Mouse (Mus musculus) hindbrain, embryonic 15.5 days (tissue): ENCODE measurements around the gene Xirp1. TPM values are rescaled to one million over a fixed set of nuclear protein-coding genes. Genes with fewer than 3 reads are reported as not detected.
A peak's percentile ranks its signal among the peaks of the same experiment; 100 is the strongest.

Source experiments
- ATAC-seq: fragments of 200-750 bp; cut with Nextera tagmentation; 2 replicates; pipeline ENCODE4 v1.8.0; 2017; ENCODE audit warnings: low read depth, moderate number of reproducible peaks, moderate TSS enrichment; ENCODE audit not compliant: low FRiP score
- H3K27ac ChIP-seq: fragments of 300-500 bp; sonication (generic); replicated peaks from 2 replicates; pipeline ENCODE4 v1.5.1; 2015; ENCODE audit warnings: mild to moderate bottlenecking, inconsistent platforms
- H3K27me3 ChIP-seq: fragments of 300-500 bp; sonication (generic); 2 replicates; pipeline ENCODE4 v1.6.1; 2015; ENCODE audit warnings: control low read depth, inconsistent platforms
- H3K36me3 ChIP-seq: fragments of 300-500 bp; sonication (generic); 2 replicates; pipeline ENCODE4 v1.6.1; 2015; ENCODE audit warnings: control low read depth, inconsistent platforms
- H3K4me1 ChIP-seq: fragments of 300-500 bp; sonication (generic); replicated peaks from 2 replicates; pipeline ENCODE4 v1.6.1; 2015; ENCODE audit warnings: control low read depth, inconsistent platforms
- H3K4me2 ChIP-seq: fragments of 300-500 bp; sonication (generic); 2 replicates; pipeline ENCODE4 v1.6.1; 2015; ENCODE audit warnings: moderate library complexity, mild to moderate bottlenecking, inconsistent platforms
- H3K4me3 ChIP-seq: fragments of 300-500 bp; sonication (generic); 2 replicates; pipeline ENCODE4 v1.5.1; 2015; ENCODE audit warnings: mild to moderate bottlenecking, inconsistent platforms
- H3K9ac ChIP-seq: fragments of 300-500 bp; sonication (generic); 2 replicates; pipeline ENCODE4 v1.6.1; 2015; ENCODE audit warnings: inconsistent platforms
- H3K9me3 ChIP-seq: fragments of 300-500 bp; sonication (generic); 2 replicates; pipeline ENCODE4 v1.6.1; 2016; ENCODE audit warnings: control low read depth, inconsistent platforms
- WGBS: fragments of 180-500 bp; shearing (Covaris S2); methylation state at CpG from one replicate; pipeline ENCODE4 v1.1.7; 2015; 5-methylcytosine and 5-hydroxymethylcytosine counted together
- polyA plus RNA-seq: library from polyadenylated mRNA; unstranded; fragments of >200 nt; fragmentation: Nextera tagmentation; extraction: Ambion mirVana; gene quantifications from 2 replicates; pipeline ENCODE4 v1.2.1, GENCODE M21; 2015

The Xirp1 gene
- polyA plus RNA-seq, 1 experiment from 2014 or later = not detected

DNA sequence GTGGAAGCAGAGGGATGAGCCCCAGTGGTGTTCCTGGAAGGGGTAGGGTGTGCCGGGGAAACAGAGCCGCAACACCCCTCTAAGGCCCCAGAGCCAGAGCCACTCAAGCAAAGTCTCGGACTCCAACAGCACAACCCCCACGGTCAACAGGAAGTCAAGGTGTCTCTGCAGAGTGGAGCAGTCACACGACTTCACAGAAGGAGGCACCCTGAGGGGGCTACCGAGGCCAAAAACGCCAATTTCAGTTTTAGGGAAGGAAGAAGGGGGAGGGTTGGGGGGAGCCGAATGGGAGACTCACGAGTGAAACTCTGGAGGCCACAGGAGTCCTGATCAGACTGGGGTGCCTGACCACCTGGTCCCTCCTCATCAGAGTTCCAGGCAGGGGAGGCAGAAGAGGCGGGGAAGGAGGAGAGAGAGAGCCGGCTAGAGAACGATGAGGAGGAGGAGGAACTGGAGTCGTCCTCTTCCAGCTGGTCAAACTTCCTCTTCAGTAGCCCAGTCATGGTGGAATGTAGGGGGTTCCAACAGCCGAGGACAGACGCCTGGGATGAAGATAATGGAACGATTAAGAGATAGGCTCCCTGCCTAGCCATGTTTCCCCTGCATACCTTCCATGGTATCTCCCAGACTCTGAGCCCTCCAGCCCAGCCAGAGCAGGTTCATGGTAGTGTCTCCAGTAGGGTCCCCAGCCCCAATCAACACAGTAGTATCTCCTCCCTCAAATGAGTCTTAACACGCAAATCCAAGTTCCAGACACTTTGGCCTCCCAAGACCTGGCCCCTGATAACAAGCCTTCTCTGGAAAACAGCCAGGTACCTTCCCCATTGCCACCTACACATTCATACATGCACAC lies 46.5 kb downstream of the Xirp1 start:
- H3K9ac ChIP-seq = no peak overlapping the region
- no peak overlapping the region; the same call in 1 of the 2 replicates for H3K27ac ChIP-seq
- H3K27me3 ChIP-seq = no peaks in the 10 kb centered on the region

DNA sequence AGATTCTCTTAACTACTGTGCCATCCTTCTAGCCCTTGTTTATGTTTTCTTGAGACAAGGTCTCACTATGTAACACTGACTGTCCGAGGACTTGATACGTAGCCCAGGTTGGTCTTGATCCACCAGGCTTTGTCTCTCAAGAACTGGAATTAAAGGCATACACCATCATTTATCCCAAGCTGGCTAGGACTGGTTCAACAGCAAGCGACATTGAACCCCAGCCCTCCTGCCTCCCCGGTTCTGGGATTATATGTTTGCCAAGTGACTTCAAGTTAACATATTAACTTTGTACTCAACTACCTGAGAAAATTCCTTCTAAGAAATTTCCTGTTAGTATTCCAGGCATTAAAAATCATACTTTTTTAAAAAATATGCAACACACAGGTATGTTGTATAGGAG lies 48.1 kb downstream of the Xirp1 start:
- Histone ChIP-seq H3K9ac (no peak overlapping the region), H3K4me1 (peaks cover 47% of the 10 kb centered on the region), H3K9me3 (no peaks in the 10 kb centered on the region), H3K4me2 (no peak overlapping the region), H3K27ac (no peak overlapping the region), H3K27me3 (no peaks in the 10 kb centered on the region), H3K36me3 (no peaks in the 10 kb centered on the region), H3K4me3 (no peak overlapping the region)
- no peak for ATAC-seq
- WGBS = 95% methylated on average over 4 of the region's 4 CpGs

More for the DNA sequence above, 46.5 kb downstream of the Xirp1 start:
- Histone ChIP-seq H3K9me3 (no peaks in the 10 kb centered on the region), H3K4me2 (no peak overlapping the region), H3K4me1 (peaks cover 47% of the 10 kb centered on the region), H3K4me3 (no peak overlapping the region), H3K36me3 (no peaks in the 10 kb centered on the region)
- no peak for ATAC-seq
- 56% methylated on average over 17 of the region's 17 CpGs for WGBS

DNA sequence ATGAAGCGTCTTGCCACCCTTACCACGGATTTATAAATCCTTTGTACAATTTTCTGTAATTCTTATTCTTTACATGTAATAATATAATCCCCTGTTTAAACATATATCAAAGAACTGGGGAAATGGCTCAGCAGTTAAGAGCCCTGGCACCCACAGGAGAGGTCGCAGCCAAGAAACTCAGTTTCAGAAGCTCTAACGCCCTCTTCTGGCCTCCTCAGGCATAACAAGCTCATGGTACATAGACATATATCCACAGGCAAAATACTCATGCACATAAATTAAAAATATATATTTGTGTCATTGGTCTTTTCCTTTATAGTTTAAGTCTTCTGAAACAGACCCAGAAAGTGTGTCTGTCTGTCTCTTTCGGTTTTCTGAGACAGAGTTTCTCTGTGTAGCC lies 48.8 kb downstream of the Xirp1 start:
- ATAC-seq = no peak
- no peak overlapping the region for H3K27ac ChIP-seq
- no peak overlapping the region for H3K4me3 ChIP-seq
- H3K9me3 ChIP-seq = no peaks in the 10 kb centered on the region
- H3K36me3 ChIP-seq = no peaks in the 10 kb centered on the region
- H3K4me1 ChIP-seq = peaks cover 51% of the 10 kb centered on the region
- WGBS = 85% methylated on average over 5 of the region's 5 CpGs
- H3K4me2 ChIP-seq = no peak overlapping the region
- no peak overlapping the region for H3K9ac ChIP-seq
- H3K27me3 ChIP-seq = no peaks in the 10 kb centered on the region

DNA sequence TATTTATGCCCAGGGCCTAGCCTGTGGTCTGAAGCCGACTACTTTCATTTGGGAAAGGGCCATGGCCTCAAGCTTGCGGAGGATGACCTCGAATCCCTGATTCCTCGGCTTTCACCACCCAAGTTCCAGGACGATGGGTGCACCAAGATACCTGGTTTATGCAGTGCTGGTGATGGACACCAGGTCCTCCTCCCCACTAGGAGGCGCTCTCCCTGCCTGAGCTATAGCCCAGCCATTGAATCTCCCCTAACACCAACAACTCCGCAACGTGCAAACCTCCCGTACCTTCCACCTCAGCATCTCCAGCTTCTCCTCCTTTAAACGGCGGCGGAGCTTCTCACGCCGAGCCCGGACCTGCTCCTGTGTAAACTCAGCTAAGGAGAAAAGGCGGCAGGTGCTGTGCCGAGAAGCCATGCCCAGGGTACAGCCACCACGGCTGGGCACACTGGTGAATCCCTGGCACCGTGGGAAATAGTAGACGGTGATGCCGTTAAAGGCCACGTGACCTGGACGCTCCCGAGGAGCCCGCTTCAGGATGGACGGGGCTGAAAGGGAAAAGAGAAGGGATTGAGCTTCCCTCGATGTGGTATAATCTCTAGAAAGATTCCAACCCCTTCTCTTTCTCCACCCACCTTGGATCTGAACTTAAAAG lies 49.4 kb downstream of the Xirp1 start:
- H3K27me3 ChIP-seq = no peaks in the 10 kb centered on the region
- no peaks in the 10 kb centered on the region for H3K36me3 ChIP-seq
- no peak overlapping the region for H3K27ac ChIP-seq
- WGBS = 92% methylated on average over 27 of the region's 27 CpGs
- H3K4me3 ChIP-seq = no peak overlapping the region
- peaks cover 51% of the 10 kb centered on the region for H3K4me1 ChIP-seq
- no peak overlapping the region for H3K4me2 ChIP-seq
- no peak for ATAC-seq
- H3K9me3 ChIP-seq = no peaks in the 10 kb centered on the region
- H3K9ac ChIP-seq = no peak overlapping the region

DNA sequence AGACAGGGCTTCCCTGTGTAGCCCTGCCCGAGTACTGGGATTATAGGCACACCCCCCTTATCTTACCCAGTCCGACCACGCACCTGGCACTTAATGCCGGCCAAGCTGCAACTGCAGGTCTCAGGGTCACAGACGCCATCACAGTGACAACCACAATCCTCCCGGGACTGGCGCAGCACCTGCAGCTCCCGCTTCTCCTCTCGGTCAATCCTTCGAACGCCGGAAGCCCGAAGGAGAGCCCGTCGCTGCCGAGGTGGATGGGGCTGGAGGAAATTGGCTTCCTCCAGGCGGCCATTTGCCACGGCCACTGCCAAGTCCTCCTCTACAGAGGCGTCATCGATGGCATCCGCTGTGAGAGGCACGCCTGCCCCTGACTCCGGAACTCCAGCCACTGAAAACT lies 50.1 kb downstream of the Xirp1 start:
- no peaks in the 10 kb centered on the region for H3K27me3 ChIP-seq
- H3K27ac ChIP-seq = 0 out of 2 replicates have a peak overlapping the region, but pooled peaks have one; percentile 18
- ATAC-seq = no peak
- no peaks in the 10 kb centered on the region for H3K9me3 ChIP-seq
- H3K9ac ChIP-seq = no peak overlapping the region
- no peaks in the 10 kb centered on the region for H3K36me3 ChIP-seq
- H3K4me3 ChIP-seq = no peak overlapping the region
- 88% methylated on average over 23 of the region's 23 CpGs for whole genome bisulfite sequencing
- peaks cover 44% of the 10 kb centered on the region for H3K4me1 ChIP-seq
- no peak overlapping the region for H3K4me2 ChIP-seq

DNA sequence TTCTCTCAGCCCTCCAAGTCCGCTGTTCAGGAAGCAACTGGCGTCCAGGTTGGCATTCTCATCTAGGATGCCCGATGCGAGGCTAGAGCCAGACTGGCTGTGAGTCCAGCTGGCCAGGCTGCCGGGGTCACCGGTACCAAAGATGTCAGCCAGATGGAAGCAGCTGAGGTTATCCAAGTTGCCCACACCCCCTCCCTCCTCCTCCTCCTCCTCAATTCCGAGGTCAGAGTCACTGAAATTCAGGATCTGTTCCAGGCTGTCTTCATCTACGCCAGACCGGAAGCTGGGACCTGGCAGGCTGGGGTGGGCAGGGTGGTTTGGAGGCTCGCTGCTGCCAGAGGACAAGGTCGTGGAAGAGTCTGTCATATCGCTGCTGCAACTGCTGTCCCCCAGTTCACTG lies 50.8 kb downstream of the Xirp1 start:
- Histone ChIP-seq H3K4me2 (no peak overlapping the region), H3K4me1 (peaks cover 37% of the 10 kb centered on the region), H3K9me3 (no peaks in the 10 kb centered on the region), H3K9ac (no peak overlapping the region), H3K36me3 (no peaks in the 10 kb centered on the region), H3K27me3 (no peaks in the 10 kb centered on the region), H3K27ac (0 out of 2 replicates have a peak overlapping the region, but pooled peaks have one; percentile 18), H3K4me3 (no peak overlapping the region)
- no peak for ATAC-seq
- 72% methylated on average over 12 of the region's 12 CpGs for WGBS

DNA sequence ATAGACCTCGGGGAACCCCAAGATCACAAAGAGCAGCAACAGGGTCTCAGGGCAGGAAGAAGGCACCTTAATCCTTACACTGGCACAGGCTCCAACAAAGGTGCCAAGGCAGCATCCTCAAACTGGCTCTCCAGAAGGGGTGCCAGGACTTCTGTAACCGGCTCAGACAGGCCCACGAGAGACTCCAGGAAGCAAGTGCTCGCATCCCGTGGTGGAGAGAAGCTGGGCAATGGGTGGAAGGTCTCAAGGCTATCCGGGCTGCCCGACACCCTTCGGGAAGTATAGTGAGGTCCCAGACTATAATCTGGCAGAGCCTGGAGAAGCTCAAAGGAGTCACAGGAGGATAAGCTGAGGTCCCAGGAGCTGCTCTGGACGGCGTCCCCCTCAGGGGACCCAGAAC lies 51.2 kb downstream of the Xirp1 start:
- Histone ChIP-seq H3K9ac (no peak overlapping the region), H3K9me3 (no peaks in the 10 kb centered on the region), H3K4me3 (no peak overlapping the region), H3K4me2 (no peak overlapping the region), H3K4me1 (peaks cover 33% of the 10 kb centered on the region), H3K27ac (no peak overlapping the region), H3K27me3 (no peaks in the 10 kb centered on the region), H3K36me3 (no peaks in the 10 kb centered on the region)
- no peak for ATAC-seq
- 87% methylated on average over 10 of the region's 10 CpGs for WGBS

DNA sequence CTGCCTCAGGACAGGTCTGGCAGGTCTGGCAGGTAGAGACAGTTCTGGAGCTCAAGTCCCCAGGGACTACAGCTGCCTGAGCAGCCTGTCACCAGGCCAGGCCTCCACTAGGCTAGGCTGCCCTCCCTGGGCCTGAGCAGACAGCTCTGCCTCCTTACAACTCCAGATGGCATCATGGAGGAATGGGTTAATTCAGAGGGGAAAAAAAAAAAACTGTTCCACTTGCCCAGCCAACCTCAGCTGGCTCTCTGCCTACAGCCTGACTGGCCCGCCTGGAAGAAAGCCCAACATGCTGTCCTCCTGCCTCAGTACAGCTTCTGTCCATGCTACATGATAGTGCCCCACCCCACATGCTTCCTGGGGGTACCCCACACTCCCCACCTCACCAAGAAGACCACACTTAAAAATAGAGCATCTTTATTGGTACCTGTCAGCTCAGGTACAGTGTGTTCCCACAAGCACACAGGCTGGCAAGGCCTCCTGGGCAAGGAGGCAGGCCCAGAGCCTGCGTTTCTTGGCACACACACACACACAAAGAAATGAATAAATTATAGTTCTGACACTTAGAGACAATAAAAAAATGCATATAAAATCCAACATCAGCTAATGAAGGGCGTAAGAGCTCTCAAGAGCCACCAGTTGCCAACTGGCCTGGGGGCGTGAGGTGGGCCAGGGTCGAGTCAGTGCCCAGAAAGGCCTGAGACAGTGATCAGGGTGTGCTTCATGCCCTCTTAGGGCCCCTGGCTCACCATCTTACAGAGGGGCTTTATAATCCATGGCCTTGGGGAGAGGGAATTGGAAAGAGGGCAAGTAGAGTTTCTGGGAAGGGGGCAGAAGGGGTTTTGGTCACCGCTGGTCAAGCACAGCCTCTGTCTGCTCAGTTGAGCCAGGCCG lies 52.4 kb downstream of the Xirp1 start:
- H3K4me1 ChIP-seq = peaks cover 25% of the 10 kb centered on the region
- H3K9me3 ChIP-seq = no peaks in the 10 kb centered on the region
- WGBS = 63% methylated on average over 7 of the region's 7 CpGs
- H3K9ac ChIP-seq = no peak overlapping the region
- no peak overlapping the region for H3K4me2 ChIP-seq
- peak; percentile 76 for ATAC-seq
- no peaks in the 10 kb centered on the region for H3K36me3 ChIP-seq
- no peak overlapping the region for H3K4me3 ChIP-seq
- peak overlapping the region; percentile 56 for H3K27ac ChIP-seq
- H3K27me3 ChIP-seq = no peaks in the 10 kb centered on the region

DNA sequence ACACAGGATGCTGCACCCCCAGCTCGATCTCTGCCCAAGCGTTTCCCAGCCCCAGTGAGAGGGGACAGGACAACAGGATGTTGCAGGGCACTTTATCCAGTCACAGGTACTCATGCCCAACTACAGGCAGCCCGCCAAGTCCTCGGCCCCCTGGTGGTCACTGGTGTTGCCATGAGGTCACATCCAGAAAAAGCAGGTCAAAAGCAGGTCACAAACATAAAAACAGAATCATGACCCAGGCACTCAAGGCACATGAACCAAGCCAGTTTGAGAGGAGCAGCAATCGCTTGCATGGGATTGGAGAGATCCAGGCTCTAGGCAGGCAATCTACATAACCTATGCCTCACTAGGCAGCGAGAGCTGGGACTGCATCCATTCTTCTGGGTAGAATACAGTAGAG lies 53.2 kb downstream of the Xirp1 start:
- ATAC-seq = peak; percentile 21; the same call in 1 of the 2 replicates
- Histone ChIP-seq H3K27ac (peak overlapping the region; percentile 56), H3K9ac (no peak overlapping the region)

DNA sequence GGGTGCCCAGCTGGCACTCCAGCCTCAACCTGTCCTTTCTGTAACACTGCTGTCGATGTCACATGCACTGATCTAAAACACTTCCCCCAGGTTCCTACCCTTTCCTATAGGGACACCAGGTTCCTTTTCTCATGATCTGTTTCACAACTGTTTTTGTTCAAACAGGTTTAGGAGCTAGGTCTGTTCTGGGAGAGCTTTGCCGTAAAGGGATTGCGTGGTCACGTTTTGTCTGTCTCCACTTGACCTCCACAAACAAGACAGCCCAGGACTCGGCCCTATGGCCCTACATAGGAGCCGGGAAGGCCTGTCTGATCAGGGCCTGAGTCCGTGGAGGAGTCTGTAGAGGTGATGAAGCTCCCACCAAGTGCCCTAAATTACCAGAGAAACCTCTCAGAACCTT lies 53.6 kb downstream of the Xirp1 start:
- H3K9me3 ChIP-seq = no peaks in the 10 kb centered on the region
- ATAC-seq = no peak
- H3K4me1 ChIP-seq = peaks cover 25% of the 10 kb centered on the region
- H3K27ac ChIP-seq = no peak overlapping the region
- H3K27me3 ChIP-seq = no peaks in the 10 kb centered on the region
- H3K4me3 ChIP-seq = no peak overlapping the region
- H3K36me3 ChIP-seq = no peaks in the 10 kb centered on the region
- no peak overlapping the region for H3K4me2 ChIP-seq
- WGBS = 82% methylated on average over 7 of the region's 7 CpGs
- H3K9ac ChIP-seq = no peak overlapping the region

More for the DNA sequence above, 53.2 kb downstream of the Xirp1 start:
- H3K4me1 ChIP-seq = peaks cover 25% of the 10 kb centered on the region
- no peaks in the 10 kb centered on the region for H3K36me3 ChIP-seq
- no peak overlapping the region for H3K4me2 ChIP-seq
- WGBS = 45% methylated on average over 6 of the region's 6 CpGs
- H3K9me3 ChIP-seq = no peaks in the 10 kb centered on the region
- no peaks in the 10 kb centered on the region for H3K27me3 ChIP-seq
- H3K4me3 ChIP-seq = no peak overlapping the region

DNA sequence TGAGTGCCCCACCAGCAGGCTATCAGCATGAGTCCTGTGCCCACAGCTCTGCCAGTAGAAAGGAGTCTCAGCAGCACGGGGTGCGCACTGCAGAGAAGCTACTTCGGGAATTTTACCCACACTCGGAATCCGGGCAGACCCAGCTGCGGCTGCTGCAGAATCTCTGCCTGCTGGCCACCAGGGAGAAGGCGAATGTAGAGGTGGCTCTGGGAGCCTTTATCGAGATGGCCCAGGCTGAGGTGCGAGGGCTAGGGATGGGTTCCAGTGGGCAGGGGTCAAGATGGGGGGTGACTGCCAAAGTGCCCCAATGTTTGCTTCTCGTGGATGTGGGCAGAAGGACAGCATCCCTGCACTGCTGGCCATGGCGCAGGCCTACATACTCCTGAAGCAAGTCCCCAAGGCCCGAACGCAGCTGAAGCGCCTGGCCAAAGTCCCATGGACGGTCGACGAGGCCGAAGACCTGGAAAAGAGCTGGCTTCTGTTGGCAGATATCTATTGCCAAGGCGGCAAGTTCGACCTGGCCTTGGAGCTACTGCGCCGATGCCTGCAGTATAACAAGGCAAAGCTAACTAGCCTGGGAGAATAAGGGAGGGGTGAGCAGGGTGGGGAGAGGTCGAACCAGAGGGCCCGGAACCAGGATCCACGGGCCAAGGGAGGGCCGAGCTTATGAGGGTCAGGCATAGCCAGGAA lies 57.0 kb downstream of the Xirp1 start:
- no peaks in the 10 kb centered on the region for H3K36me3 ChIP-seq
- no peak overlapping the region for H3K4me2 ChIP-seq
- no peak for ATAC-seq
- H3K27me3 ChIP-seq = no peaks in the 10 kb centered on the region
- peaks cover 15% of the 10 kb centered on the region for H3K4me1 ChIP-seq
- no peak overlapping the region for H3K4me3 ChIP-seq
- no peak overlapping the region for H3K9ac ChIP-seq
- 85% methylated on average over 26 of the region's 26 CpGs for WGBS
- no peaks in the 10 kb centered on the region for H3K9me3 ChIP-seq
- no peak overlapping the region for H3K27ac ChIP-seq
